Mouse (Mus musculus) gastrocnemius, postnatal 36 days (tissue): ENCODE measurements at regions not wholly inside any gene's neighbourhood (a gene's known extent, or its start where the extent isn't known, plus 50 kb on each side); places are given as distances from the start of the nearest gene placed in this dataset.

Experiments
- DNase-seq, 2 experiments: peaks; one replicate each; pipeline ENCODE4 v3.0.0; 2022
- intact Hi-C: fragments of 180-260 bp; cut with DNase I; formaldehyde crosslinking; loops from one replicate; pipeline ENCODE4 v1.15.1; 2025

DNA sequence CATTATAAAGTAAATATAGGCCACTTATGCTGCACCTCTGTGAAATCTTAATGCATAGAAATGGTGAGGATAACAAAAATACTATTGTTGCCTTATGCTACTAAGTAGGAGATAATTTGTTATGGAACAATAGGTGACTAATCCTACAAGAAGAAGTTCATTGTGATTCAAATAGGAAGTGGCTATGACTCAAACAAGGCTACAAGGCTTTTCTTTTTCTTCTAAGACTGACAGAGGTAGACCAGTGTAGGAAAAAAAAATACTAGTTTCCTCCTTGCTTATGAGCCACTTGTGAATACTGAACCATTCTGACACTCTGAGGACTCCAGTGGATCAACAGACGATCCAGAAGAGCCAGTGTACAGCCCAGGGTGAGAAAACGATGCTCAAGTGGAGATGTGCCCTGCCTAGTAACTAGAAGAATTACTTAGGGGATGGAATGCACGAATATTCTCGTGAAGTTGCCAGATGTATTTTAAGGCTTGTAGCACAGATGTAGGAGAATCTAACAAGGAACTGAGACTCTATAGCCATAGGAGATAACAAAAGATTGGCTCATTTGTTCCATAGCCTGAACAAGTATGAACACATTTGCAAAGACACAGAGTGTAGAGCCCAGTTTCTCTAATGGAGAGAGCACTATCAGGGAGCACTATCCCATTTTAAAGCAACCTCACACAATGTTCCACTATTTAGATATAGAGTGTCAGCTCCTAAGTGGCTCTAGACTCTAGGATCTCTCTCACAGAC lies 60.3 kb downstream of the Fzd1 start:
- intact Hi-C loops = no loop called here
- DNase-seq = no peak

DNA sequence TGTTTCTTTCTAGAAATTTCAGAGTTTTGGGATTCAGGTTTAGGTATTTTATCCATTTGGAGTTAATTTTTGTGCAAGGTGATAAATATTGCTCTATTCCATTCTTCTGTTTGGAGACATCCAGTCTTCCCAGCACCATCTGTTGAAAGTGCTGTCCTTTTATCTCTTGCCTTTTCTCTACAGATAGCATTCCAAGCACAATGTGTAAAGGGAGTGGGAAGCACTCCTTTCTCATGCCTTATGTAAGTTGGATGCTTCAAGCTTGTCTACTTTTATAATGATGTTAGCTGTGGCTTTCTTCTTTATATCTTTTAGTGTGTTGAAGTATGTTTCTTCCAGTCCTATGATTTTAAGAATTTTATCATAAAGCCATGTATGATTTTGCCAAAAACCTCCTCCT lies 61.1 kb downstream of the Fzd1 start:
- intact Hi-C loops = no loop called here
- no peak for DNase-seq

DNA sequence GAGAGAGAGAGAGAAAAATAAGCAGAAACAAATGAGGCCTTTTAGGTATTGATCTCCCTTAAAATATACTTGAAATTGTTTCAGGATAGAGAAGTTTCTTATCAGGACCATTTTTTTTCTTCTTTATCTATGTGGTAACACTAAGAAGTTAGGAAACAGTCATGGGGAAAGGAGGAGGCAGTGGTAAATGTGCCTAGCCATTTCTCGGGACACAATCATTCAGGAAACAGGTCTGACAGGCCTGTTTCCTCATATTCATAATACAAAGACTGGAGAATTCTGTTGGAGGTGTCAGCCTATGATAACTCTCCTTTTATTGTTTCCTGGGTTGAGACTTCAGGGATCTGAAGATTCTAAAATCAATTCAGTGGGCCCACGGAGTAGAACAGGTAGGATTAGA lies 68.7 kb downstream of the Fzd1 start:
- no peak for DNase-seq
- intact Hi-C loops = no loop called here

DNA sequence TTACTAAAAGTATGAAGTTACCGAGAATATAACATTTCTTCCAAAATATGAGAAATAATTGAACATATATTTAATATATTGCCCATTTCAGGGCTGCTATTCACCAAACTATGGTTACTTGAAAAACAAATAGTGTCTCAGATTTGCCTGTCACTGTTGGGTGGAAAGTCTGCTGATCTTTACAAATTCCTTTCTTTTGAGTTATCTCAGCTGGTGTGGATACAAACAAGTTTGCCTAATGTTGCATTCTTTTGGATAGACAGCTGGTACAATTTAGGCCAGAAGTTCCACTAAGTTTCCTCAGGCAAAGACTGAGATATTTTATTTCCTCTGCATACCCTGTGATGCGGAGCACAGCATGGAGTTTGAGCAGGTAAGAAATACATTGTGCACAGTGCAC lies 82.5 kb downstream of the Fzd1 start:
- intact Hi-C loops = no loop called here
- DNase-seq = no peak

DNA sequence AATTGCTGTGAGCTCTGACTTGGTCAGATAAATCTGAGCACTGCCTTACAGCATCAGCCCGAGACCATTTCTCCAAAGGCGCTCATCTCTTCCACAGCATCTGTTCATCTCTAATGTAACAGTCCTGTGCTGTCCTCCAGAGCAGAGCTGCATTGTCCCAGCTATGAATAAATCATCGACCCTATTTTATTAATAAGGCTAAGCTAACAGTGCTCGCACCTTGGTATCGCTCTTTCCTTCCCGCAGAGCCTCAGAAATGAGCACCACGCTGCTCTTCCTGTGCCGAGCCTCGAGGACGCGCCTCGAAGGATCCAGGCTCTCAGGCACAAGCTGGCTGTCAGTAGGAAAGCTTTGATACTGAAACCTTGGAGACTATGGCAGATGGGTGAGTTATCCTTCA lies 91.5 kb downstream of the Fzd1 start:
- intact Hi-C loops = no loop called here
- no peak for DNase-seq

DNA sequence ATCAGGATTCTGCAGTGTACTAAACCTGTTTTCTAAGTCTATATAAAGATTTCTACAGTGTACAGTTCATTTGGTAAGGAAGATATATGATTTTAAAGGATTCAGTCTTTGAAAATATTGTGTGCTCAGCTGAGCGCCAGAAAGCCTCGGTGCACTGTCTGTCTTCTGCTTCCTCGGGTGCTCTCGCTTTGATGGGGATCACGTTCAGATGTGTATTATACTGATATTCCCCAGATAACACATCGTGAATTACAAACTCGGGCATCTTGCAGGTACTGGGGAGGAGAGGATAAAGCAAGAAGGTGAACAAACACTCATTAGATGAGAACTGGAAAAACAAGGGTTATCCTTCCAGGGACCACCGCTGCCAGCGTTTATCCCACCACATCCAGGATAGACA lies 91.9 kb downstream of the Fzd1 start:
- intact Hi-C loops = no loop called here
- no peak for DNase-seq

DNA sequence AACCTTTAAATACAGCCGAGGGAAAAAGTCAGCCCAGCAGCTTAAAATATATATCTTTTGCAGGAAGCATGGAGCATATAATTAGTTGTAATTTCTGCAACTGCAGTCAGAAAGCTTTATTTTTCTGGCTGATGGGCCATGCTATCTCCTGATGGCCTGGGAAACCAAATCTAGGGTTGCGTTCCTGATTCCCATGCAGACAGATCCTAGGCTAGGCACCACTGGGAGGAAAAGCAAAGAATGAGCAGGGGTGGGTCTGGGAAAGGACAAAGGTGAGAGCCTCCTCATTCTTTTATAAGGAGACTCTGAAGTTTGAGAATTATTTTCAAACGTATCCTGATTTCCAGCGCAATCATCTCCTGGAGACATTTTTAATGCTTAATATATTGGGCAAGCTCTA lies 92.9 kb downstream of the Fzd1 start:
- intact Hi-C loops = no loop called here
- DNase-seq = no peak

DNA sequence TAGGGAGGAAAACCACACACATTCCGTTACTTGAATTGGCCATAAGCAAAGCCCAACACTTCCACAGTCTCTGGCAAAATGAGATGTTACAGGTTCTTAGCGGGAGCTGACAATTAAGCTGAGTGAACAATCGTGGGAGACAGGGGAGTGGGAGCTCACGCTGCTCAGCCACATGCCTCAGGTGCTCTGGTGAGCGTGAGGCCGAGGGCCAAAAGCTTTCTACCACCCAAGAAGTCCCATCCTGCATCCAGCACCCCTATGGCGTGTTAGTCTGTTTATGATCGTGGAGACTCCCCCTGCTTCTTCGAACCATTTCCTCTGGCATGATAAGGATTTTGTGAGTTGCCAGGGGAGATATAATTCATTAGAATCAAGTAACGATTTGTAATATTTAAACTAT lies 93.3 kb downstream of the Fzd1 start:
- intact Hi-C loops = no loop called here
- DNase-seq = no peak

DNA sequence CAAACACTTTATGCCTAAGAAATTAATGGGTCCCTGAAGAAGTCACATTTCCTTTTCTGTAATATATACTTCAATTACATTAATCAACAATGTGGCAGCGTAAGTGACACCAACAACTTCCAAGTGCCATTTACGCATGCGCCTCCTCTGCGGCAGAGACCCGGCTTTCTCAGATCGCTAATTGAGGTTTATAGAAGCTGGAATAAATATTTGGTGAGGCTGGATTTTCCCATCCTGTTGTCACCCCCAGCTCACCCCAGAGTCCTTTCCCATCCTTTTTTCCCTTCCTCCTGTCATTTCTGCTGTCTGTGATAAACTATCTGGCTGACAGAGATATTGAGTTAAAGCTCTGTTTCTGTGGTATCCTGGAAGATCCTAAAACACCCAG lies 95.6 kb downstream of the Fzd1 start:
- DNase-seq = no peak
- intact Hi-C loops = no loop called here

DNA sequence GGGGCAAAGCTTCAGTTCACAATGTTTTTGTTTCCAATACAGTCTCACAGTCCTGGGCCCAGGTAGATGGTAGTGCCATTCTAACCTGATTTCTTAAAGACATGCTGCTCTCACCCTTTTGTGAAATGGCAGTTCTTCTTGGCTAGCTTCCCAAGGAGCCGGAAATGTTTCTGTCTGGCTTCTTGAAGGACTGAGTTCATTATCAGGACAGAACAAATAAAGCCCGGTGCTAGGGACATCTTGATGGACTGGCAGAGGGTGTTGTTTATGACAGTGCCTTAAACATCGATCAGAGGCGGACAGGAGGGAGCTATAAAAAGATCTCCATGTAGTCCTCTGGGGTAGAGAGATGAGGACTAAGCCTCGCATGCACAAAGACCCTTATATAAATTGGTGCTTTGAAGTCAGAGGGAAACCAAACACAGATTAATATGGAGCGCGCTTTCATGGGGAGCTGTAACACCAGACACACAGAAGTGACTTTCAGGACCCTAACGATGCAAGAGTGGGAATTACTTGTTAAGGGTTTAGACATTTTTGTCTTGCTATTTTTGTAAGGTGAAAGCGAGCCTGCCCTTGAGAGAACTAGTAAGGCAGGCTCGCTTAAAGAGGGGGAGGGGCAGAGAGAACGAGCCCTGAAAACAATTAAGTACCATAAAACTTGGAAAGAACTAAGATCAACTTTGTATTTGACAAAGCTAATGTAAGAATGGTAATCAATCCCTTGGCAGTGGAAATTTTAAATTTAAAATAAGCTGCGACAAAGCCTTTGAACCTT lies 96.2 kb downstream of the Fzd1 start:
- intact Hi-C loops = no loop called here
- no peak for DNase-seq

DNA sequence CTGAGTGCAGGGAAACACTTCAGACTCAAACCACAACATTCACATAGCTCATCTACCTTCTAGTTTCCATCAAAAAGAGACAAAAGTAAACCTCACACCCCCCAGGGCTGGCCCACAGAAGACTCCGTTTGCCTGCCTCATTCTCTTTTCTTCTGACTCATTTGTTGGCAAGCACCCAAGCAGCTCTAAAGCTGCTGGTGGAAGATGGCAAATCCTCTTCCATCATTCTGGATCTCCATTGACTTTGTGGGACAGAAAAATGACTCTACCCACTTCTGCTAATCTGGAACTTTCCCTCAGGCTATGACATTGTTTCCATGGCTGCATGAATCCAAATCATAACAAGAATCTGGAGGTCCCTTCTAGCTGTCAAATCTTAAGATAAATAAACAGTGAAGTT lies 99.9 kb downstream of the Fzd1 start:
- intact Hi-C loops = no loop called here

DNA sequence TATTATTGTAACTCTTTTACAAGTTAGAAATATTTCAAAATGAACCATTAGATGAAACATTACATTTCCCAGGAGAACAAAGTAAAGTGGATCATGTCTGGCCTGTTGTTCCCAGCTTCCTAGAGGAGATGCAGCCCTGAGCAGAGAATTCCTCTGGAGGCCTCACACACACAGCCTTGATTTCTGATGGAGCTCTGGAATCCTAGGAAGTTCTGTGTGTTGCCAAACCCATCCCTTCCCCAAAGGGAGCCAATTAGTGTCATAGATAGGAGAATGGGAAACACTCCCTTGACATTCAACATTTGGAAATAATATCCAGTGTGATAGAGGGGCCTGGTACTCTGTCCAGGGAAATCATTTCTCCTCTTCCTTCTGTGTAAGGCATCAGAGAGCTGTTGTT lies 103.6 kb downstream of the Fzd1 start:
- DNase-seq = no peak
- intact Hi-C loops = no loop called here

More for the DNA sequence above, 99.9 kb downstream of the Fzd1 start:
- DNase-seq = no peak

DNA sequence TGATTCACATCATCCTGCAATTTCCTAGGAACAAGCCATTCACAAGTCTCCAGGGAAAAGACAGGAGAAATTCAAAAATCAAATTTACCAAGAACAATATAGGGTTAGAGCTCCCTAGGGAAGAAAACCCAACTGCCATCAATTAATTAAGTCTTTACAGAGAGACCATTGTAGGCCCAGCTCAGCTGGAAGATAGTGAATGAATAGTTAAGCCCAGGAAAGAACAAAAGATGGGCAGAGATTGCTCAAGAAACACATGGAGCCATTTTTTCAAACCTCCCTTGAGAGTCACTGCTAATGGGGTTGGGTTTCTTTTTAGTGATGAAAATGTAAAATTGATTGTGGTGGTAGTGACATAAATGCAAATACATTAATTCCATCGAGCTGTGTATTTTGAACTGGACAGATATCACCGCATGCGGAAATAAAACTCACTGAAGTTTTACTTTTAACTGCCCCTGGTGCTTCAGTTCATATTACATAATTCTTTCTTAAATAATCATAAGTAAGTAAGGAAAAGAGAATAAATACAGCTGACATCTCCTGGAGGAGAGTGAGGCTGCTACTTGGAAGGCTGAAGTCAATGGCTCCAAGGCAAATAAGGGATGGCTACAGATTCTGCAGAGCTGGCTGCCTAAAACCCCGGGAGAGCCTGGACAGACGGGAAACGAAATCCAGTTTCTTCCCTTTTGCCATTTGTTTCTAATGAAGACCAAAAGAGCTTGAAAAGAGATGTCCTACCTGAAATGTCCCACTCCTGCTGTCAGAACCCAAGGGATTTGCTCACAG lies 106.5 kb downstream of the Fzd1 start:
- DNase-seq = no peak
- intact Hi-C loops = no loop called here

DNA sequence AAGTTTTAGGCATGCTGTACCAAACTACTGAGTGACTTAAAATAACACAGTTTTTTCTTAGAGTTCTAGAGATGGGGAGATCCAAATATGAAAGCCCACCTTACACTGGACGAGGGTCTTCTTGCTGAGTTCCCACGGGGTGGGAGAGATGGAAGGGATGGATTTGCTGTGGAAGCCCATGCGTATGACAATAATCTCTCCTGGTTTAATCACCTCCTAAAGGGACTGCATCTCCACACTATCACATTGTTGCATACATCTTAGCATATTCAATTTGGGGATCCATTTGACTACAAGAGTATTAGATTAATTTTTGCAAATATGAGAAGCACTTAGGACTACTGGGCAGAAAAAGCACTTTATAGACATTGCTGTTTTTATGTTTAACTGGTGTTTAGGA lies 107.1 kb downstream of the Fzd1 start:
- intact Hi-C loops = no loop called here
- no peak for DNase-seq

DNA sequence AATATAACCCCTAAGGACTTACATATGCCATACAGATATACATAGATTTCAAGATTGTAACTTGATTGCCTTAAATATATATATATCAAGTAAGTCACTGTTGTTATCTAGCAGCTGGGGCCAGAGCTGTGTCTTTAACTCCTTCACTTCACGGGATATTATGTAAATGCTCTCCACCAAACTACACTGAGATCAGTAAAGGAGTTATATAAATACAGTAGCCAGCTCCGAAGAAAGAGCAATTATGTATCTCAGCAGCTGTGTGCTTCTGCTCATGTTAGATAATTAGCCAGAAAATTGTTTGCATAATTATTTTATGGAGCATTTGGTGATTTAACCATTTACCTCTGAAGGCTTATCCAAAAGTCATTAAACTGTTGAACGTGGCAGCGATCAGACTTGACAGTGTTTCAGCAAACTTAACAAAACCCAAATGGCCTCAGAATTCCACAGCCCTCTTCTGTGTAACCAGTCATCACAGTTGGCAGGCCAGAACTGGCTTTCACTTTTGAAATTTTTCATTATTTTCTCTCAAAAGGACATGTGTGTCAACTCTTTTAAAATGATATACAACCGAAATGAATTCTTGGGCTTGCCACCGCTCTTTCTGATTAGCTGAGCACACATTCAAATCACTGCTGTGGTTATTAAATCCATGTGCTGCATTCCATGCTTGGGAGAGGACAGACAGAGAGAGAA lies 107.8 kb downstream of the Fzd1 start:
- no peak for DNase-seq
- intact Hi-C loops = no loop called here

DNA sequence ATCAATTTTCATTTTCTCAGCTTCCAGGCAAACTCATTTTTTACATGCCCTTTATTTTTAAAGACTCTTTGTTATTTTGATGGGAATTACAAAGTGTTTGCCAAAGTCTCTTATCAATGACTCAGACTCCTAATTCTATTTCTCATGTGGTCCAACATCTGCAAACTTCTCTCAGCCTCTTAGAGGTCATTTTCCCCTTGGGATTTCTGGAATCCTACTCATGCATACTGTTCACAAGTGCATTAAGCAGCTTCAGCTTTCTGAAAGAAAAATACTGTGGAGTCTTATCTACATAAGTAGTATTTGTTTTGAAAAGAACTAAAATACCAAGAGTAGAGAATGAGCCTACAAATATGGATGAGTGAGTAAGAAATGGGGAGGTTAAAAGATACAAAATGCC lies 116.8 kb downstream of the Fzd1 start:
- intact Hi-C loops = no loop called here

DNA sequence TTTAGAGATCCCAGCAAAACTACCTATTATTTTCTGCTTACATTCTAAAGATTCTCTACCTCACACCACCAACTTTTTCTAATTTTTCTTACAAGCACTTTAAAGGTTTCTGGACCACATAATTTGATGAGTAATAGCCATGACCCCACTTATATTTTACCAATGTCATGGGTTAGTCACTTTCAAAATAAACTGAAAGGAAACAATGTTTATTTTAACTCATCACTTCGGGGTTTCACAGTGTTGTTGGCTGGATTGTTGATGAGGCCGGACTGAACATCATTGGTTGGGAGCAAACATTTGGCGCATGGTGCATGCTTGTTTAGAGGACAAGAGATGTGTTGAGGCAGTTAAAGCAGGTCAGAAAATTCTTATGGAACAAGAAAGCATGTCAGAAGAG lies 124.1 kb downstream of the Fzd1 start:
- intact Hi-C loops = no loop called here
- no peak for DNase-seq

More for the DNA sequence above, 116.8 kb downstream of the Fzd1 start:
- DNase-seq = no peak

DNA sequence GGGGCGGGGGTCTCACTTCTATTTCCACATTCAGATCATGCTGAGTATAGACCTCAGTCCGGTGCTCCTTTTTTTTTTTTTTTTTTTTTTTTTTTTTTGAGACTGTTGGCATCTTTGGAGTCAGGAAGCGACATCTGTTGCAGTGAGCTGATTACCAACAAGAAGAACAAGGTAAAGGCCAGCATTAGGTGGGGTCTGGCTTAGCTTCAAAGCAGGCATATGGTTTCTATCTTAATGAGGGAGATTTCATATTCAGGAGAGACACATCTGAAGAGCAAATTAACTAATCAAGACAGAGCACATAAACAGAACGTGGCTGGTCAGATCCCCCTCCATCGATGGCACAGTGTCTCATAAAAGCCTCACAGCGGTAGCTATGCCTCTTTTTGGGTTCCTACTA lies 132.6 kb downstream of the Fzd1 start:
- intact Hi-C loops = no loop called here
- DNase-seq = no peak

DNA sequence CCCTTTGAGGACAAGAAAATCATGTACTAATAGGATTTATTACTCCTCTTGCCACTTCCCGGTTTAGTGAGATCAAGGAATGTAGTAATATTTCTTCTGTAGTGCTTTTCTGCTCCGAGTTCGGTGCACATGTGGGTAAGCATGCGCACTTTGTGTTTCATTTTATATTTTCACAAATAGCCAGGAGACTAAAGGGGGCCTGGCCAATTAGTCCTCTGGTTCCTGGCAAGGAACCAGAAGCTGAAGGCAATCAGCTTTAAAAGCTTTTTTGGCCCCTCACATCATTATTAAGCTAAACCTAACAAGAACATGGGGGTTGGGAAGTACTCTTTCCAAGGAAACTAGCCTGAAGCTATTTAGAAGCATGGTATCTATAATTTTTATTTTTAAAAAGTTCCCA lies 134.2 kb downstream of the Fzd1 start:
- no peak for DNase-seq

DNA sequence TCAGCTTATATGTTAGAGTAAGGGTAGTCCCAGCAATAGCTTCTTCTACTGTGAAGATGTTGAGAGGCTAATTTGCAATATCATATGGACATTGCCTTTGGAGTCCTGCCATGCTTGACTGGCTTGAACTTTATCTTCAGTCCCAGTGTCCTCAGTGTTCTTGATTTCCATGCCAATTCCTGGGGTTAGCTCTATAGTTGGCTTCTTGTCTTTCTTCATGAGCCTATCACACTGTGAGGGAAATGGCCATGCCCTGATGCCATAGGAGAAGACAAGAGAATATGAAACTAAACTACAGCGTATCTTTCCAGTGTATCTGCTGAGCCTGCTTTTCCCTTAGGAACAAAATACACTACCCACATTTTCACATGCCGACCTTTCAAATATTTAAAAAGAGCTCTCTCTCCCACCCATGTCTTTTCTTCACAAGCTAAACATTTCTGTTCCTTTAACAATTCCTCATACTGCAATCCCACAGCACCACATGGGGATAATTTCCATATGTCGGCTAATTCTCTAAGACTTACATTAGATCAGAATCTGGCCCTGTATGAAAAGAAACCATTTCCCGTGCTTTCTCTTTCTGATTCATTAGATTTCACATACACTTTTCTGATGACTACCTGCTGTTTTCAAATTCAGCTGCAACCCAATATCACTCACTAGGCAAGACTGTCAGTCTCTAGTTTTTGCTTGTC lies 137.2 kb downstream of the Fzd1 start:
- intact Hi-C loops = no loop called here
- DNase-seq = no peak

More for the DNA sequence above, 134.2 kb downstream of the Fzd1 start:
- intact Hi-C loops = no loop called here
